Mouse (Mus musculus): ENCODE results near the gene Ccer1. TPM values are rescaled to one million over a fixed set of nuclear protein-coding genes. Genes with fewer than 3 reads are reported as not detected.

Gene Ccer1
- polyA plus RNA-seq (2017; shearing (Covaris generic)): not detected

DNA sequence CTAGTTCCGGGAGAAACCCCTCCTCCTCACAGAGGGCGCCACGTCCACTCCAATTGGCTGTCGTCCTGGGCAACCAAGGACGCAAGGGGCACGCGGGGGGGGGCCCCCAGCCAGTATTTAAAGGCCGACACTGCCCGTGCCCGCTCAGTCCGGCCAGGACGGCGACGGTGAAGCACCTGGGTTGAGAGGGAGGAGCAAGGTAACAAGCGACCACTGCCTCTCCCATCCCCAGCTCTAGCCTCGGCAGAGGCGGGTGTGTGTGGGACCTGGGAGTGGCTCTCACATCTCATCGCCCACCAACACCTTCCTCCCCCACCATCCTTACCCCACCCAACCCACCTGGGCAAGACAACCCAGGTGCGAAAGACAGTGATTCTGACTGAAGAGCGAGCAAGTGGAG is at the start of gene Ccer1:
TSS of gene Ccer1 (plus strand) at position 147 of the 400 bp plus-strand sequence.

GRCm38 (mm10) chr10:97643768-97644167 is 49.1 kb upstream of the Ccer1 start, which contains the start of gene Epyc:
Epyc (plus strand) TSS chr10:97644068.

DNA sequence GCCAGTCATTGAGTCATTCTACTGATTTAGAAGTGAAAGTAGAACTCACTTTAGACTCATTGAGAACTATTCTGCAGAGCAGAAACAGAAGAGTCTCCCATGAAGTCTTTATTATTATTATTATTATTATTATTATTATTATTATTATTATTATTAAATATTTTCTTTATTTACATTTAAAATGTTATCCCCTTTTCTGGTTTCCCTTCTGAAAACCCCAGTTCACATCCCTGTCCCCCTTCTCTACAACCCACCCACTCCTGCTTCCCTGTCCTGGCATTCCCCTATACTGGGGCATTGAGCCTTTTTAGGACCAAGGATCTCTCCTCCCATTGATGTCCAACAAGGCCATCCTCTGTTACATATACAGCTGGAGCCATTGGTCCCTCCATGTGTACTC is 33.8 kb downstream of the Ccer1 start, which contains the start of gene C030005K15Rik:
TSS of gene C030005K15Rik (minus strand) at position 101 of the 400 bp plus-strand sequence.

Other genes with a start within 250 kb of the Ccer1 start
- under 1 TPM in 1 of 2 experiments, not detected in 1; 0.58 TPM for gene Dcn, start 213.4 kb upstream of the Ccer1 start, polyA plus RNA-seq (2017; shearing (Covaris generic))
- under 1 TPM in 1 of 2 experiments, not detected in 1; 0.07 TPM for gene Lum, start 127.9 kb upstream of the Ccer1 start, polyA plus RNA-seq (2017; shearing (Covaris generic))
- gene Kera, start 86.2 kb upstream of the Ccer1 start, polyA plus RNA-seq (2017; shearing (Covaris generic)): not detected
- not detected for gene Epyc, start 49.0 kb upstream of the Ccer1 start, polyA plus RNA-seq (2017; shearing (Covaris generic))
- not detected for gene C030005K15Rik, start 33.7 kb downstream of the Ccer1 start, polyA plus RNA-seq (2017; shearing (Covaris generic))

All from activated CD4-positive, CD25-positive, alpha-beta regulatory T cell (primary cell).